Mouse (Mus musculus): ENCODE measurements around the gene Tsks. TPM values are rescaled to one million over a fixed set of nuclear protein-coding genes. Genes with fewer than 3 reads are reported as not detected.
A peak's percentile ranks its signal among the peaks of the same experiment; 100 is the strongest.

Tsks gene
- polyA plus RNA-seq, 1 experiment from 2014 or later: 0.10 TPM

GRCm38 (mm10) chr7:44986192-44986878 lies 43.3 kb downstream of the Tsks start, which contains the start of gene Prmt1:
Gene Prmt1, minus strand, starts transcription at chr7:44986568.
- Histone ChIP-seq H3K27me3 (replicated peaks; ENCODE audit: control insufficient read depth, insufficient read depth, low read length) (no peaks in the 10 kb centered on the region), H3K4me2 (peak within 1 kb of the TSS; percentile 77), H3K9me3 (ENCODE audit: control insufficient read depth, low read length) (no peaks in the 10 kb centered on the region), H3K4me3 (ENCODE audit: low read depth, low read length) (peak within 1 kb of the TSS; percentile 97), H3K36me3 (ENCODE audit: control insufficient read depth, insufficient read depth, low read length) (peaks cover 23% of the 10 kb centered on the region), H3K9ac (ENCODE audit: low read depth, low read length) (peak within 1 kb of the TSS; percentile 99), H3K27ac (ENCODE audit: low read depth, low read length) (peak within 1 kb of the TSS; percentile 95), H3K4me1 (replicated peaks; ENCODE audit: control insufficient read depth, insufficient read depth, low read length) (peaks cover 25% of the 10 kb centered on the region)
- ATAC-seq (replicated peaks; ENCODE audit: low FRiP score): peak; percentile 94
- DNase-seq (ENCODE audit: low spot score): peak; percentile 94
- WGBS: 1% methylated on average over 42 of the region's 42 CpGs

DNA sequence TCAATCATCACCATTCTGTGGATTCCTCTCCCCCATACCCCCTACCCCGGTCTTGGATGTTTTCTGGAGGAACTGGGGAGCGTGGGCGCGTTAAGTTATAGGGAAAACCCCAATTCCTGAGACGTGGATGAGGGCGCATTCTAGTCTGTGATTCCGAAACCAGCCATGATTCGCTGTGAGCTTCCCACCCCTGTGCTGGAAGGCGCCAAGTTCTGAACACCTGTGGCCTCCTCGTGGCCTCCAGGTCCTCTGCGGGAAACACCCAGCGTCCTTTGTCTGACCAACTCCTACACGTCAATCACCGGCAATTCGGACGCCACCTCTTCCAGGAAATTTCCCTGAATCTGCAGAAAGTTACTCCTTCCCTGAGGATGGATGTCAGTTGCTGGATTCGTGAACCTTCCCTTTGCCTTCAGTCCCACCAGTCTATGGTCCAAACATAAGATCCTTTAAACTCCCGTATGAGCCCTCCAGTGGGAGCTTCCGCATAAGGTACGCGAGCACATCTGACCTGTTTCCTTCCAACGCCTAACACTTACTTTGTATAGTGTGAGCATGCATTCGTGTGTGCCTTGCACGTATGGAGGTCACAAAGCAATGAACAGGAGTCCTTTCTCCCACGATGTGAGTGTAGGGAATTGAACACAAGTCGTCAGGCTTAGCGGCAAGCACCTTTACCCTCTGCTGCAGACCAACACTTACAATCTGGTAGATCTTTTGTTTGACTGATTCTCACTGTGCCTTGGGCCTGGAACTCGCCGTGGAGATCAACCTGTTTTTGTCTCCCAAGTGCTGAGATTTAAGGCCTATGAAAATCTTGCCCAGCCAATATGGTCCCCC lies 44.1 kb downstream of the Tsks start:
- H3K4me1 ChIP-seq (replicated peaks; ENCODE audit: control insufficient read depth, insufficient read depth, low read length): peaks cover 25% of the 10 kb centered on the region
- peaks cover 20% of the 10 kb centered on the region for H3K36me3 ChIP-seq (ENCODE audit: control insufficient read depth, insufficient read depth, low read length)
- no peaks in the 10 kb centered on the region for H3K9me3 ChIP-seq (ENCODE audit: control insufficient read depth, low read length)
- WGBS: under 1% methylated on average over 29 of the region's 29 CpGs
- ATAC-seq (replicated peaks; ENCODE audit: low FRiP score): peak; percentile 18; the same call in 1 of the 2 replicates
- H3K27me3 ChIP-seq (replicated peaks; ENCODE audit: control insufficient read depth, insufficient read depth, low read length): no peaks in the 10 kb centered on the region
- H3K4me2 ChIP-seq: peak overlapping the region; percentile 75
- no peak for DNase-seq (ENCODE audit: low spot score)
- H3K9ac ChIP-seq (ENCODE audit: low read depth, low read length): peak overlapping the region; percentile 74
- peak overlapping the region; percentile 97 for H3K4me3 ChIP-seq (ENCODE audit: low read depth, low read length)
- H3K27ac ChIP-seq (ENCODE audit: low read depth, low read length): peak overlapping the region; percentile 77

DNA sequence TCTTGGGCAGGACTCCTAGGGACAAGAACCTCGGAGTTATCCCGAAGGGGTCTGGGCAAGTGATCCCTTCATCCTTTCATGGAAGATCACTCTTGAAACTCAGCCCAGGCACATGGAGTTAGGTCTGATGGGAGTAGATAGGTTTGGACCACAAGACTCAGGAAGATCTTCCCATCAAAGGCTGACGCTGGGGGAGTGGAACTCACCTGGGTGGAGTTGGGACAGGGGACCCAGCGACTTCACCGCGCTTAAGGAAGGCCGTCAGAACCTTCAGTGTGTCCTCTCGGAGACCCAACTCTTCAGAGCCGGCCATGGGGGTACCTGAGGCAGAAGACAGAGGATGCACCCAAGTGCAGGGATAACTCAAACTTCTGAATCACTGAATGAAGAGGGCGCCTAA lies 53.7 kb downstream of the Tsks start:
- peaks cover 29% of the 10 kb centered on the region for H3K4me1 ChIP-seq (replicated peaks; ENCODE audit: control insufficient read depth, insufficient read depth, low read length)
- H3K4me2 ChIP-seq: peak overlapping the region; percentile 99
- peak overlapping the region; percentile 80 for H3K4me3 ChIP-seq (ENCODE audit: low read depth, low read length)
- DNase-seq (ENCODE audit: low spot score): no peak
- H3K27ac ChIP-seq (ENCODE audit: low read depth, low read length): peak overlapping the region; percentile 94
- H3K9me3 ChIP-seq (ENCODE audit: control insufficient read depth, low read length): no peaks in the 10 kb centered on the region
- H3K36me3 ChIP-seq (ENCODE audit: control insufficient read depth, insufficient read depth, low read length): peaks cover 29% of the 10 kb centered on the region
- no peaks in the 10 kb centered on the region for H3K27me3 ChIP-seq (replicated peaks; ENCODE audit: control insufficient read depth, insufficient read depth, low read length)
- no peak for ATAC-seq (replicated peaks; ENCODE audit: low FRiP score)
- WGBS: 15% methylated on average over 10 of the region's 10 CpGs
- peak overlapping the region; percentile 94 for H3K9ac ChIP-seq (ENCODE audit: low read depth, low read length)

GRCm38 (mm10) chr7:44997231-44997939 lies 54.4 kb downstream of the Tsks start, which contains the start of gene Irf3:
Gene Irf3, plus strand, starts transcription at chr7:44997648.
- Histone ChIP-seq H3K9me3 (ENCODE audit: control insufficient read depth, low read length) (no peaks in the 10 kb centered on the region), H3K27me3 (replicated peaks; ENCODE audit: control insufficient read depth, insufficient read depth, low read length) (no peaks in the 10 kb centered on the region), H3K27ac (ENCODE audit: low read depth, low read length) (peak within 1 kb of the TSS; percentile 94), H3K36me3 (ENCODE audit: control insufficient read depth, insufficient read depth, low read length) (peaks cover 34% of the 10 kb centered on the region), H3K4me3 (ENCODE audit: low read depth, low read length) (peak within 1 kb of the TSS; percentile 80), H3K4me2 (peak within 1 kb of the TSS; percentile 99), H3K4me1 (replicated peaks; ENCODE audit: control insufficient read depth, insufficient read depth, low read length) (peaks cover 29% of the 10 kb centered on the region), H3K9ac (ENCODE audit: low read depth, low read length) (peak within 1 kb of the TSS; percentile 94)
- under 1% methylated on average over 43 of the region's 43 CpGs for WGBS
- DNase-seq (ENCODE audit: low spot score) (peak; percentile 98), ATAC-seq (replicated peaks; ENCODE audit: low FRiP score) (peak; percentile 92)

- 1% methylated on average over 15 of the region's 15 CpGs for WGBS
- H3K36me3 ChIP-seq (ENCODE audit: control insufficient read depth, insufficient read depth, low read length): peaks cover 36% of the 10 kb centered on the region
- ATAC-seq (replicated peaks; ENCODE audit: low FRiP score): 0 out of 2 replicates have a peak, but pooled peaks have one; percentile 2
Measured at GRCm38 (mm10) chr7:44997940-44998428, 55.0 kb downstream of the Tsks start.

GRCm38 (mm10) chr7:44998501-44998955 lies 55.5 kb downstream of the Tsks start, which contains the start of gene Bcl2l12:
Gene Bcl2l12, minus strand, starts transcription at chr7:44998712.
- peak within 1 kb of the TSS; percentile 99 for H3K4me2 ChIP-seq
- WGBS: 2% methylated on average over 18 of the region's 18 CpGs
- peaks cover 41% of the 10 kb centered on the region for H3K36me3 ChIP-seq (ENCODE audit: control insufficient read depth, insufficient read depth, low read length)
- no peaks in the 10 kb centered on the region for H3K9me3 ChIP-seq (ENCODE audit: control insufficient read depth, low read length)
- H3K4me3 ChIP-seq (ENCODE audit: low read depth, low read length): peak within 1 kb of the TSS; percentile 80
- peak within 1 kb of the TSS; percentile 94 for H3K27ac ChIP-seq (ENCODE audit: low read depth, low read length)
- DNase-seq (ENCODE audit: low spot score): peak; percentile 71
- H3K27me3 ChIP-seq (replicated peaks; ENCODE audit: control insufficient read depth, insufficient read depth, low read length): no peaks in the 10 kb centered on the region
- ATAC-seq (replicated peaks; ENCODE audit: low FRiP score): peak; percentile 6; the same call in 1 of the 2 replicates
- peak within 1 kb of the TSS; percentile 94 for H3K9ac ChIP-seq (ENCODE audit: low read depth, low read length)
- H3K4me1 ChIP-seq (replicated peaks; ENCODE audit: control insufficient read depth, insufficient read depth, low read length): peaks cover 29% of the 10 kb centered on the region

More at GRCm38 (mm10) chr7:44997940-44998428, 55.0 kb downstream of the Tsks start:
- H3K4me1 ChIP-seq (replicated peaks; ENCODE audit: control insufficient read depth, insufficient read depth, low read length): peaks cover 29% of the 10 kb centered on the region
- peak overlapping the region; percentile 80 for H3K4me3 ChIP-seq (ENCODE audit: low read depth, low read length)
- H3K27ac ChIP-seq (ENCODE audit: low read depth, low read length): peak overlapping the region; percentile 94
- H3K9ac ChIP-seq (ENCODE audit: low read depth, low read length): peak overlapping the region; percentile 94
- no peaks in the 10 kb centered on the region for H3K9me3 ChIP-seq (ENCODE audit: control insufficient read depth, low read length)
- H3K27me3 ChIP-seq (replicated peaks; ENCODE audit: control insufficient read depth, insufficient read depth, low read length): no peaks in the 10 kb centered on the region
- no peak for DNase-seq (ENCODE audit: low spot score)
- peak overlapping the region; percentile 99 for H3K4me2 ChIP-seq

DNA sequence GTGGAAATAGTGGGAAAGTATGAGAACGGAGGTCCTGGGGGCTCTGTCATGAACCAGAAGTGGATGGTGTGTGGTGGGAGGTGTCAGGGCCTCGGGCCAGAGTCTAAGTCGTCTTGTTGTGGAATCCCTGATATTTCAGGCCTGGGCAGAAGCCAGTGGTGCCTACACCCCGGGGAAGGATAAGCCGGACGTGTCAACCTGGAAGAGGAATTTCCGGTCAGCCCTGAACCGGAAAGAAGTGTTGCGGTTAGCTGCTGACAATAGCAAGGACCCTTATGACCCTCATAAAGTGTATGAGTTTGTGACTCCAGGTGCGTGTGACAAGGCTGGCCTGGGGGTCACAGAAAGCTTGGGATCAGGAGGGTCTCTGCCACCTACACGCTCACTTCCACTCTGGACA lies 56.7 kb downstream of the Tsks start:
- 83% methylated on average over 11 of the region's 11 CpGs for WGBS
- DNase-seq (ENCODE audit: low spot score) (no peak), ATAC-seq (replicated peaks; ENCODE audit: low FRiP score) (no peak)
- Histone ChIP-seq H3K4me2 (peak overlapping the region; percentile 99), H3K9me3 (ENCODE audit: control insufficient read depth, low read length) (no peaks in the 10 kb centered on the region), H3K4me3 (ENCODE audit: low read depth, low read length) (no peak overlapping the region), H3K4me1 (replicated peaks; ENCODE audit: control insufficient read depth, insufficient read depth, low read length) (peaks cover 29% of the 10 kb centered on the region), H3K27me3 (replicated peaks; ENCODE audit: control insufficient read depth, insufficient read depth, low read length) (no peaks in the 10 kb centered on the region), H3K9ac (ENCODE audit: low read depth, low read length) (peak overlapping the region; percentile 20; the same call in 1 of the 2 replicates), H3K27ac (ENCODE audit: low read depth, low read length) (no peak overlapping the region), H3K36me3 (ENCODE audit: control insufficient read depth, insufficient read depth, low read length) (peaks cover 49% of the 10 kb centered on the region)

All from liver, embryonic 11.5 days (tissue).